Mouse (Mus musculus): ENCODE measurements around the gene Lrp11.

GRCm38 (mm10) chr10:7622378-7622777 lies 32.8 kb downstream of the Lrp11 start:
- TF ChIP-seq CTCF (IDR thresholded peaks at IDR 0.05; ENCODE audit: low read depth, low read length) (no peak), POLR2A (IDR thresholded peaks at IDR 0.05; ENCODE audit: borderline replicate concordance, low read depth, low read length) (no peak)
